Mouse (Mus musculus) cortical plate, adult 2 months (tissue): ENCODE data around the gene Ssna1.

ENCODE experiments used
- CTCF ChIP-seq: fragments of 200-500 bp; IDR thresholded peaks from 2 replicates; pipeline ENCODE4 v1.5.1; 2011; ENCODE audit warnings: mild to moderate bottlenecking, control low read depth, low read length; ENCODE audit not compliant: insufficient read depth; ENCODE audit errors: extremely low read depth
- POLR2A ChIP-seq: fragments of 200-500 bp; IDR thresholded peaks from 2 replicates; pipeline ENCODE4 v1.6.1; 2011; ENCODE audit warnings: mild to moderate bottlenecking, low read length, control low read depth; ENCODE audit not compliant: insufficient read depth; ENCODE audit errors: extremely low read depth

DNA sequence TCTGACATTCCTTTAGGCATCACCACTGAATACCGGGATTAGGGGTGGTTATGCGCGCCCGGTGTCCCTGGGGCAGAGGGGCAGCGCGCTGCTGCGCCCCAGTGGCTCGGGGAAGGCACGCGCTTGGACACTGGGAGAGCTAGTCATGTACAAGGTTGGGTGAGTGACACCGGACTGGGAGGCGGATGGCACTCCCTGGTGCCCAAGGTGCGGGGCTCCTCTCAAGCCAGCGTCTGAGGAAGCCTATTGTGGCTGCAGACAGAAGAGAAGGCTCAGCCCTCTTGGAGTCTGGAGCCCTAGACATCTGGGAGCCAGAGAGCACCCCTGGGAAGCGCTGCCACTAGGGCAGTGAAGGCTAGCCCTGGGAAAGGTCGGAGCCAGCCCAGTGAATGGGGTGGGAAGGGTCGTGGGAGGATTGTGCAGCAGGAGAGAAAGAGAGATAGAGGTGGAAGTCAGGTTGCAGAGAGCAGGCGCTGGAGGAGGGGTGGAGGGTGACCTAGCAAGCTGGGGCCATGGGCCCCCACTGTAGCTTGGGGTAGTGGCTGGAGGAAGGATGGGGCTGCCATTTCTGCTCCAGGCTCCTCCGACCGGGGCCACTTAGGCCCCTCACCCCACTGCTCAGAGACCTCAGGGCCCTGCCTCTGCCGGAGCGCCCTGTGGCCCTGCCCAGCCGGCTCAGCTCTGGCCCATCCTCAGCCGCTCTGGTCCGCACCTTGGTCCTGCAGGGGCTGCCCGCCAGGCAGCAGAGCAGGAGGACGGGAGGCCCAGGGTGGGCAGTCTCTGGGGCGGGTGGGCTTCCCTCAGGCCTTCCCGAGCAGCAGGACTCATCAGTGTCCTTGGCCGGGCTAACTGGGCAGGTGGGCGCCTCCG, 19.2 kb upstream of the Ssna1 start:
- TF ChIP-seq CTCF = no peak
- no peak for TF ChIP-seq POLR2A
